Comparison of ENCODE assay signal across 8 mouse cellular contexts in genomic region chr14:61683356-61683740, GRCm38 (mm10).
DNase-seq lines count a peak whose midpoint lies in the region; ATAC-seq and TF ChIP-seq lines count a peak whose summit lies in the region.

No protein-coding gene starts in this region.

- H3K9me3 ChIP-seq in heart, embryonic 12.5 days (replicated peaks) = no peaks in the 10 kb centered on the region
- H3K9me3 ChIP-seq in limb, embryonic 15.5 days = no peaks in the 10 kb centered on the region

- H3K36me3 ChIP-seq in heart, adult 2 months (ENCODE audit: control insufficient read depth, insufficient read depth, low read length) = 0 out of 2 replicates have a peak, but pooled peaks cover 3% of the 10 kb centered on the region
- H3K36me3 ChIP-seq in heart, embryonic 12.5 days = no peaks in the 10 kb centered on the region
- no peaks in the 10 kb centered on the region for H3K36me3 ChIP-seq in limb, embryonic 15.5 days
- H3K36me3 ChIP-seq in splenic B cell, adult 2 months (ENCODE audit: control insufficient read depth, insufficient read depth, low read length, poor library complexity, severe bottlenecking) = no peaks in the 10 kb centered on the region

- no peak for TF ChIP-seq EP300 in heart, adult 2 months (IDR thresholded peaks at IDR 0.05; ENCODE audit: insufficient read depth, low read depth, low read length)

- H3K27me3 ChIP-seq in heart, adult 2 months (ENCODE audit: control insufficient read depth, insufficient read depth, low read length) = 0 out of 2 replicates have a peak, but pooled peaks cover 4% of the 10 kb centered on the region
- H3K27me3 ChIP-seq in heart, embryonic 12.5 days (replicated peaks) = 0 out of 2 replicates have a peak, but pooled peaks cover 6% of the 10 kb centered on the region
- peaks cover 22% of the 10 kb centered on the region; the same call in 1 of the 2 replicates for H3K27me3 ChIP-seq in limb, embryonic 15.5 days
- no peaks in the 10 kb centered on the region for H3K27me3 ChIP-seq in splenic B cell, adult 2 months (ENCODE audit: control insufficient read depth, insufficient read depth, low read length, poor library complexity, severe bottlenecking)

- peak overlapping the region; percentile 97 for H3K4me3 ChIP-seq in heart, adult 2 months
- H3K4me3 ChIP-seq in heart, embryonic 12.5 days = peak overlapping the region; percentile 81
- peak overlapping the region; percentile 79 for H3K4me3 ChIP-seq in limb, embryonic 15.5 days

- no peak for ATAC-seq in heart, embryonic 12.5 days (ENCODE audit: insufficient number of reproducible peaks, low FRiP score)
- no peak for ATAC-seq in limb, embryonic 15.5 days (ENCODE audit: insufficient number of reproducible peaks, low FRiP score, low TSS enrichment, low read depth)

- H3K79me2 ChIP-seq in heart, adult 2 months (replicated peaks; ENCODE audit: control insufficient read depth, insufficient read depth, low read length) = no peaks in the 10 kb centered on the region

- H3K4me2 ChIP-seq in heart, embryonic 12.5 days = peak overlapping the region; percentile 85
- peak overlapping the region; percentile 90 for H3K4me2 ChIP-seq in limb, embryonic 15.5 days

- 0 out of 2 replicates have a peak, but pooled peaks cover 3% of the 10 kb centered on the region for H3K4me1 ChIP-seq in heart, adult 2 months (ENCODE audit: control insufficient read depth, insufficient read depth, low read length)
- H3K4me1 ChIP-seq in heart, embryonic 12.5 days (replicated peaks) = peaks cover 36% of the 10 kb centered on the region
- peaks cover 53% of the 10 kb centered on the region for H3K4me1 ChIP-seq in limb, embryonic 15.5 days

- TF ChIP-seq POLR2A in heart, adult 2 months (IDR thresholded peaks at IDR 0.05; ENCODE audit: insufficient read depth, low read depth, low read length) = no peak

- peak overlapping the region; percentile 98 for H3K9ac ChIP-seq in heart, adult 2 months (ENCODE audit: low read depth, low read length)
- peak overlapping the region; percentile 94 for H3K9ac ChIP-seq in heart, embryonic 12.5 days
- H3K9ac ChIP-seq in limb, embryonic 15.5 days = no peak overlapping the region

- H3K27ac ChIP-seq in heart, adult 2 months = peak overlapping the region; percentile 99
- 0 out of 2 replicates have a peak overlapping the region, but pooled peaks have one; percentile 44 for H3K27ac ChIP-seq in heart, embryonic 12.5 days (ENCODE audit: poor library complexity, severe bottlenecking)
- H3K27ac ChIP-seq in limb, embryonic 15.5 days = peak overlapping the region; percentile 98

- TF ChIP-seq CTCF in heart, adult 2 months (IDR thresholded peaks at IDR 0.05) = no peak

- 38% methylated on average over 9 of the region's 9 CpGs for WGBS in heart, adult 2 months
- WGBS in heart, embryonic 12.5 days = 12% methylated on average over 9 of the region's 9 CpGs
- 25% methylated on average over 9 of the region's 9 CpGs for WGBS in limb, embryonic 15.5 days

- intact Hi-C loops in heart, adult 2 months (cut with DNase I) = loop anchor here (5.0 to 10.0 kb wide), 3 partner anchors 81 to 651 kb away; no protein-coding TSS in a partner anchor
- intact Hi-C loops in left cerebral cortex, postnatal 14 days (cut with DNase I) = no loop called here

- DNase-seq in heart, adult 2 months = peak; percentile 44 to 53
- DNase-seq in heart, postnatal 4 days = no peak
- DNase-seq in ZHBTc4 (ENCODE audit: low read depth, low spot score) = peak; percentile 9
- DNase-seq in splenic B cell, adult 2 months (ENCODE audit: low read depth, low spot score) = peak; percentile 17
- DNase-seq in cerebellum, postnatal 25 days = no peak
- no peak for DNase-seq in left cerebral cortex, postnatal 14 days (ENCODE audit: low spot score in 2 of 2)

Comparison
In these comparisons a context has a peak if more than half of its experiments do, and no peak if none do; other contexts are left out.
1. DNase-seq: peak in heart, adult 2 months (2 of 2), ZHBTc4 (single experiment) and splenic B cell, adult 2 months (single experiment); none in heart, postnatal 4 days (single experiment), cerebellum, postnatal 25 days (0 of 2) and left cerebral cortex, postnatal 14 days (0 of 2).
2. H3K27ac ChIP-seq: peak in every context shown above with its lines; median percentile 99 in heart, adult 2 months; 98 in limb, embryonic 15.5 days; 44 in heart, embryonic 12.5 days.
3. Peak in every context shown above with its lines, with median percentiles within 50 percentile points of each other: H3K4me3 ChIP-seq.